Mouse (Mus musculus): ENCODE results near the gene Dnase1l3.

The Dnase1l3 gene

GRCm38 (mm10) chr14:7977471-7977870, 16.9 kb downstream of the Dnase1l3 start:
- no peak for DNase-seq (ENCODE audit: low spot score)

GRCm38 (mm10) chr14:7975177-7975576, 19.2 kb downstream of the Dnase1l3 start:
- no peak for DNase-seq (ENCODE audit: low spot score)

GRCm38 (mm10) chr14:7974643-7975042, 19.7 kb downstream of the Dnase1l3 start:
- DNase-seq (ENCODE audit: low spot score) = no peak

- no peak for DNase-seq (ENCODE audit: low spot score)
These were observed 22.4 kb downstream of the Dnase1l3 start for GRCm38 (mm10) chr14:7971889-7972493.

GRCm38 (mm10) chr14:7964219-7964889, 30.0 kb downstream of the Dnase1l3 start:
- peak; percentile 59 for DNase-seq (ENCODE audit: low spot score)

- DNase-seq (ENCODE audit: low spot score) = no peak
These were observed 31.2 kb downstream of the Dnase1l3 start for GRCm38 (mm10) chr14:7963160-7963559.

DNA sequence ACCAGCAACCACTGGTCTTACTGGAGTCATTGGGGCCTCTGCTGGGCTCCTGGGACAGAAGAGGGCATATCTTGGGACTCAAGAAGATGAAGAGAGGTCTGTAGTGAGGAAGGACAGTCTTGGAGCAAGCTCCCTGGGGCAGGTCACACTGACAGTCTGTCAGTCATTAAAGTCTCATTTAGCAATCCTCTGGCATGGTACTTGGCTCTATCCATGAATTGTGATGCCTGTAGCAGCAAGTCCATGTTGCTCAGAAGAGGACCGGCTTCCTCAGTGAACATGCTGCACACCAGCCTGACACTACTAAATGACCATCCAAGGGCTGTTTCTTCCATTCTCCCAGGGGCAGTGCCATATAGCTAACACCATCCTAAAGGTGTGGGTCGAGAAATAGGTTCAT, 31.7 kb downstream of the Dnase1l3 start:
- no peak for DNase-seq (ENCODE audit: low spot score)

DNA sequence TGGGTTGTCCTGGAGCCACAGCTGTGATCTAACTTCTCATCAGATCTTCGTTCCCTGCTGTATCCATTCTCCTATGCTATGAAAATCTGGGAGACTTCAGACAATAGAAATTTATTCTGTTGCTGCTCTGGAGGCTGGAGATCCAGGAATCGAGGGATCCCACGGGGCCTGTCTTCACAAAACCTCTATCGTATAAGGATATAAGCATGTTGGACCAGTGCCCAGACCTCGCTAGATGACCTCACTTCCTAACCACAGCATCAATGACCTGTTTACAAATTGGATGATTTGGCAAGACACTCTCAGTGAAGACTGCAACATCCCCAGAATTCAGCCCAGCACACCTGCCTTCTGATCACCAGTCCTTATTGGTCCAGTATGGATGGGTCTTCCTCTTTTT, 32.7 kb downstream of the Dnase1l3 start:
- DNase-seq (ENCODE audit: low spot score) = no peak

DNA sequence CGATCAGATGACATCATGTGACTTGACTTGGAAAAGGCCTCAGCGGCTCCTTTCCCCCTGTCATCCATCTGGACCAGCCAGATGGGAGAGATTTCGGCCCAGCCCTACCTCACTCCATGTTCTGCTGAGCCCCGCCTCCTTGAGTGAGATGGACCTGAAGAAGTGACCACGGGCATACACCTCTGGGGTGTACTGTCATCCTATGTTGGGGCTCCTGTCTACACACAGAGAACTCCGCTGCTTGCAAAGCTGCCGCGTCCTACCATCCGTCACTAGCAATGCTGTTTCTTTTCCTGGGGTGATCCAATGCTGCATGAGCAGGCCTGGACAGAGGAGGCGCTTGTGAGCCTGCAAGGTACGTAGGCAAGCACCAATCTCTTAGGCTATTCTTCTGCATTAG, 33.8 kb downstream of the Dnase1l3 start:
- DNase-seq (ENCODE audit: low spot score) = no peak

DNA sequence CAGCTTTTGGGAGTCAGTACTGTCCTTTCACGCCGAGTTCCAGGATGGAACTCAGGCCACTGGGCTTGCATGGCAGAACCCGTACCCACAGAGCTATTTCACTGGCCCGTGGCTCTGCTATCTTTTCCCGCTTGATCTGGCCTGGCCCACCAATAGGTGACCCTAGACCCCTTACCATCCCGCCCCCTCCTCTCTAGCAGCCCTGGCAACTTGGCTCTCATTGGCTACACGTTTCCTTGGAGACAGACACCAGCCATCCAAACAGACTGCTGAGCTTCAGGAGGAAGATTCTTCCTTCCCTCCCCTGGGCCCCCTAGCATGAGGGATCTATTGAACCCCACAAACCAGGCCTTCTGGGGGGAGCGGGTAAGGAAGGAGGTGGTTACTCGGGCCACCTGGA, 37.3 kb downstream of the Dnase1l3 start, which contains the start of gene Gm45521:
TSS of gene Gm45521 (plus strand) at position 240 of the 400 bp plus-strand sequence.
- DNase-seq (ENCODE audit: low spot score) = no peak

DNA sequence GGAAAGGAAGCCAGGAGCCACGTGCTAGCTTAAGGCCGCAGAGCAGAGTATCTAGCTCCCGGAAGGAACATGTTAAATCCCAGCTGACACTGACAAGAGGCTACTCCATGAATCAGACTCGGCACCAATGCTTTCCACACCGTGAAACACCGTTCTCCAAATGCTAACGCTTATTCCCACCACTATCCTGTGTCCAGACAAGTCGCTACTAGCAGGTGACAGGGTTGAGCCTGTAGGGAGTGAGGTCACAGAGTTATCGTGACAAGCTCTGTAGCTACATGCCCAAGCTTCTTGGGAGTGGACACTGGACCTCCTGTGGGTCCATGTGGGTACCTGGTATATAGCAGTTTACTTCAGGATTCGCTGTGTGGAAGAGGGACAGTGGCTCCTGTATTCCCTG, 37.9 kb downstream of the Dnase1l3 start:
- DNase-seq (ENCODE audit: low spot score) = no peak

GRCm38 (mm10) chr14:7954071-7954471, 40.3 kb downstream of the Dnase1l3 start:
- DNase-seq (ENCODE audit: low spot score) = no peak

GRCm38 (mm10) chr14:7952610-7953254, 41.6 kb downstream of the Dnase1l3 start:
- no peak for DNase-seq (ENCODE audit: low spot score)

DNA sequence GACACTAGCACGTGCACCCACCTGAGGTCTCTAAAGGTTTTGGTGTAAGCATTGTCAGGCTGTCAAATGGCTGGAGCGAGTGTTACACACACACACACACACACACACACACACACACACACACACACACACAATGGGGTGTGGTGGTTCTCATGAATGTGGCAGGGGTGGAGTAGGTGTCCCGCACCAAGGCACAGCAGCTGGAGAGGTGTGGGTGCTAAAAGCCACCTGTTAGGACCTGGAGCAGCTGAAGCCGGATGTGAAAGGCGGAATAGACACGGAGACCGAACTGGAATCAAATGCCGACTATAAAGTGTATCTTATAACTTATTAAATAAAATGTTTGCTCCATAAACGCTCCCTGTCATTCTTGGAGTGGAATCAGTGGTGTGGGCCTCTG, 43.1 kb downstream of the Dnase1l3 start:
- no peak for DNase-seq (ENCODE audit: low spot score)

- no peak for DNase-seq (ENCODE audit: low spot score)
These were observed 49.1 kb downstream of the Dnase1l3 start for GRCm38 (mm10) chr14:7945261-7945660.

DNA sequence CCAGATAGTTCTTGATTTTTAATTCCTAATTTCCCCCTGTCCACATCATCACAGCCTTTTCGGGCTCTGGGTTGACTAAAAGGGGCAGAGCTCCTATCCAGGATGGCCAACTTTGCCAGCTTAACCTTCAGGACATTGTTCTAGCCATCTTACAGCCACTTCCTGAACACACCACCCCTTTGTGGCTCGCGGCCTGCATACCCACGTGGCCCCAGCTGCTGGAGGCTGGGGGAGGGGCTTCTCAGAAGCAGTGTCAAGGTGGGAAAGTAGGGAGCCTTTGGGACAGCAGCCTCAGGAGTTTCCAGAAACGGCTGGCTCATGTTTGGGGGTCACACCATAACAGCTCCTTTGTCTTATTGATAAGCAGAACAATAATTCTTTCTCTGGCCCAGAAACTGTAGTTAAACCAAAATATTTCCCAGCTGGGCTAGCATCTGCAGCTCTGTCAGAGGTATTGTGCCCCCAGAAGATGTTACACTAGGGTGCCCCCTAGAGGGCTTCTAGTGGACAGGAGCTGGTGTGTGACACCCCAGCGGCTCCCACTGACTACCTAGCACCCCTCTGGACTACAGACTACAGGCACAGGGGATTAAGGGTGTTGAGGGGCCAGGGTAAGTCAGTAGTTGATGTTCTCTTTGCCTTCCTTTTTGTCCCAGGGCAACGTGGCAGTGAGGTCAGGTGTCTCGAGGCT, 49.9 kb downstream of the Dnase1l3 start:
- DNase-seq (ENCODE audit: low spot score) = no peak

- DNase-seq (ENCODE audit: low spot score) = no peak
These were observed 50.6 kb downstream of the Dnase1l3 start for GRCm38 (mm10) chr14:7943801-7944135.

DNA sequence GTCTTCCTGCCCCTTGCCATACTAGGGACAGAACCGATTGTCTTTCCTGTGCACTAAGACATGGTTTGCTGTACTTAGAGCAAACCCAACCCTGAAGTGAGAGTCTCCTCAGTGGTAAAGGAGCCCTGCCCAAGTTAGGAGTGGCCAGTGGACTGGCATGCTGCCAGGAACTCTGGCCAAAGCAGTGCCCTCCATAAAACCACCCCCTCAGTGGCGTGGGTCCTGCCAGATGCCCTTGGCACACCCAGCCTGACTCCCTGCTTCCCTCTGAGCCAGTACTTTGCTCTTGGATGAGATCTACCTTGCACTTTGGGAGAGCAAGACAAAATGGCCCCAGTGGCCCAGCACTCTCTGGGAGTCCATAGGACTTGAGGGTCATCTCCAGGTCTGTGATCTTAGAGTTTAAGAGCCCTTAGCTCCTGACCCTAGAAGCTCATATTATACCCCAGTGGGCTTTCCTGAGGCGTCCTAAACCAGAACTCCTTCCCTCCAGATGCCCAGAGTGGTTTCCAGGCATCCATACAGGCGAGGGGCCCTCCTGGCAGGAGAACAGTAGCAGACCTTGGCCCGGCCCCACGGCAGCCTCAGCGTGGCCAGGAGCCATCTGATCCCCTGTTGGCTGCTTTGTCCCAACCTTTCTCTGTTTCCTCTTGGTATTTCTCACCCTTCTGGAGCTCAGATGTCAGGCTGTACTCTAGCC, 51.1 kb downstream of the Dnase1l3 start:
- DNase-seq (ENCODE audit: low spot score) = no peak

- no peak for DNase-seq (ENCODE audit: low spot score)
These were observed 53.0 kb downstream of the Dnase1l3 start for GRCm38 (mm10) chr14:7941413-7941812.

DNA sequence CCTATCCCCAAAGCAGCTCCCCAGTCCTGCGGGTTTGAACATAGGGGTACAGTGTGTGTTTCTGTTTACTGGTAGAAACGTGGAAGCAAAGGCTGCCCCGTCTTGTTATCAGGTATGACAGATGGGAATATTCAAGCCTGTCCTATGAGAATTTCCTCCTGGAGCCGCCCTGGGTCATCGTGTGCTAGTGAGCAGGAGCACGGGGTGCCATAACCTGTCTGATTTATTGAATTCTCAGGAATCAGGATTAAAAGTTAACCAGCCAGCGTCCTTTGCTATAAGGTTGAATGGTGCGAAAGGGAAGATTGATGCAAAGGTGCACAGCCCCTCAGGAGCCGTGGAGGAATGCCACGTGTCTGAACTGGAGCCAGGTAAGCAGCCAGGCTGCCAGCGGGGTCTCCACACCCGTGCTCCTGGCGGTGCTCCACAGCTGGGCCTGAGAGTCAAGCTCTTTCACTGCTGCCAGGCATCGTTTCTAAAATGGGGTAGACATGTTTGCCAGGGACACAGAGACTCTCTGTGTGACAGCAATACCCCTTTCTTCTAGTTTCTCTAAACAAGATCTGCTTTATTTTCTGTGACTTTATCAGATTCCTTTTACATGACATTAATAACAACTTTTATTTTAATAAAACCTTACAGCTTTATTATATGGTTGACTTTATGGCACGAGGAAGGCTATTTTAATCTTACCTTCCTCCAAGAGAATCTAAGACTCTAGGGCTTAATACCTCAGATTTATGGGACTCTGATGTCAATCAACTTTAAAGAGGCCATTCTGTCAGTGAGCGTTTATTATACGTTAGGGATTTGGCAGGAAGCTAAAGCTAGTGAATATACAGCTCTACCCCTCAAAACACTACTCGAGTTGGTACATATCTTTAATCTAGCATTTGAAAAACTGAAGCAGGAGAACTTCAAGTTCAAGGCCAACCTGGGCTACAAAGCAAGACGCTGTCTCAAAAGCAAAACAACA, 55.3 kb downstream of the Dnase1l3 start:
- DNase-seq (ENCODE audit: low spot score) = no peak

- DNase-seq (ENCODE audit: low spot score) = no peak
These were observed 57.2 kb downstream of the Dnase1l3 start for GRCm38 (mm10) chr14:7937052-7937630.

Measured in T-cell, adult 2 months (primary cell).